Mouse (Mus musculus) ovary, adult 18-20 months (tissue): ENCODE data around the gene Abcc9.

Experiments used
- DNase-seq: peaks from one replicate; pipeline ENCODE4 v3.0.0; 2022; ENCODE audit warnings: low spot score, mixed read lengths

The Abcc9 gene

DNA sequence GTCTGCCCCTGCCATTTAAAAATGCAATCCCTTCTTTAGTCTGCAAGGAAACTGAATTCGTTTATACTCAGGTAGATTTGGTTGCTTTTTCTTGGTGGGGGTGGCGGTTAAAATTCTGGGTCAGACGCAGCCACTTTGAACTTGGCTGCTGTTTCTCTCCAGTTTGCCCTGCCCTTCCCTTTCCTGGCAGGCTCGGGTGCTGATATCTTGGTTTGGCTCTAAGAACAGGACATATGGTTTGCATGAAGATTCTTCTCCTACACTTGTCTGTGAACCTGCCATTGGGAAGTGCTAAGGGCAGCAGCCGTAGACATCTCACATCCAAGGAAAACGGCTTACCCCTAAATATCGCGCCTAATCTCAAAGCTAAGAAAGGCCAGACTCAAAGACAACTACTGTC is 89.7 kb downstream of the Abcc9 start:
- DNase-seq = no peak

DNA sequence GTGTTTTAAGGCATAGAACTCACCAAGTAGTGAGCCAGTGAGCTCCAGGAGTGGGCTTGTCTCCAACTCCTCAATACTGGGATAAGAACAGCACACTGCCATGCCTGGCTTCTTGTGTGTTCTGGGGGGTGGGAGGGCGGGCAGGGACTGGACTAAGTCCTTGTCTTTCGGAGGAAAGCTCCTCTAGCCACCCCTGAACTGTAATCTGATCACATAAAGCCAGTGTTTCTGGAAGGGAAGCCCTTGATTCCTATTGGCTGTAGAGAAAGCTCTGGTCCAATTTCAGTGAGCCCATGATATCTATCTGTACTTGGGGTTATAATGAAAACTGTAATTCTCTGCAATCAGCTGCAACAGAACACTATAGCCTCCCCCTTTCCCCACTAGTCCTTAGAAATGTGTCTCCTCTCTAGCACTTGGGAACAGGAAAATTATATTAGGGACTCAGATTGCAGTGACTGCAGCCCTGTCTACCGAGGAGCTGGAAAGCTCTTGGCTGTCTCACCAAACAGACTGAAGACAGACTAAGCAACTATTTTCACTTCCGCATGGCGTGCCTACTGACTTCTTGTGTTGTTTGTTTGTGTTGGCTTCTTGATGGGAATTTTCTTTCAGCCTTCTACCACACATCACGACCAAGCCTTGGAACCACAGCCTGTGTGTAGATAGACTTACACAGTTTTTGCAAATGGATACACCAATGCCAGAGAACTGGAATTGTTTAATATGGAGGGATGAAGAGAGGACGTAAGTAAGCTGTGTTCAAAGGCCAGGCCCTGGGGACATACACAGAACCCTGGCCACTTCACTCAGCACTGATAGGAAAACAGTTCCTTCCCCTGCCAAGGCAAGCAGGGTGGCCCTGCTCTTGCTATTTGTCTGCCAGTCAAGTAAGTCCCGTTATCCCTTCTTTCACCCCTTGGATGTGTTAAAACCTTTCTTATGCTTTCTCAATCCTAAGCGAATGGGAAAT is 92.4 kb downstream of the Abcc9 start:
- DNase-seq = no peak

DNA sequence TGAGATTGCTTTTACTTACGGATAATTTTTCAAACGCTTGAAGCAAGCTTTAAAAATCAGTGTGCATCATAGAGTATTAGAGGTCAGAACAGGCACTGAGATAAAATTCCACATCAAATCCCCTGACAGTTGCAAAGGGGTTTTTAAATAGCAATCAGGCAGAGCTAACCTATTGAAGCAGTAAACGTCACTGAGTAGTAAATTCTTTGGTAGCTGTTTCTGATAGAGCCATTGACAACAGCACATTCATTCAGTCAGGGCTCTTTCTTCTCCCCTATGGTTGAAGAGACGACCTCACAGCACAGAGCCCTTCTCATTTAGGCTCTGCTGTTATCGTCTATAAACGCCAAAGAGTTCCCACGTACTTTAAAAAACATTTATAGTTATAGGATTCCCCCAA is 95.0 kb downstream of the Abcc9 start:
- no peak for DNase-seq

DNA sequence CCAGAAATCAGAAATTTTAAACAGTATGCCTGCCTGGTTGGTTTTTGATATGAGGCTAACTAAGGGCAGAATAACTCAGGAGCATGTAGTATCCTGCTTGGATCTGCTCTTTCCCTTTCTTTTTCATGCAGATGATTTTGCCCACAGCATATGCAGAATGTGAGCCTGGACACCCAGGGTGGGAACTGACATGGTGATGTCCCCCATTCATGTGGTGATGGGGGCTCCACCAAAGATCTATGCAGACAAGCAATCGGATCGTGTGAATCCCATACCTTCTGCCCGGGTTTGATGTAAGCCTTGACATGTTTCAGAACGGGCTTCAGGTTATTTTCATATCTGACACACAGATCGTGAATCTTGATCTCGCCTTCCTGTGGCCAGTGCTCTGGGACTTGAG is 99.3 kb downstream of the Abcc9 start:
- no peak for DNase-seq

DNA sequence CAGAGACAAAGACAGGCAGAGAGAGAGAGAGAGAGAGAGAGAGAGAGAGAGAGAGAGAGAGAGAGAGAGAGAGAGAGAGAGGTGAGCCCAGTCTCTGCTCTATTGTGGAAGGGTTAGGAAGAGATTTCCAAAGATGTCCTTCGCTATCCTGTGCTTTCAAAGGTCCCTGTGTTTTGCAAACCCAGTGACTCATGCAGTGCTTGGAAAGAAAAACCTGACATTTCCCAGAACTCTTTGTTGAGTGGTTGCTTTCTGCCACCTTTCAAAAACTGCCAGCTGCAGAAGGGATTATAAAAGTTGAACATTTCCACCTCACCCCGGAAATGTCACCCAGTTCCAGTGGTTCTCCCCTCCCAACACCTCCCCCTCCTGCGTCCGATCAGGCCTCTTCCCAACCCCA is 123.3 kb downstream of the Abcc9 start:
- DNase-seq = no peak

DNA sequence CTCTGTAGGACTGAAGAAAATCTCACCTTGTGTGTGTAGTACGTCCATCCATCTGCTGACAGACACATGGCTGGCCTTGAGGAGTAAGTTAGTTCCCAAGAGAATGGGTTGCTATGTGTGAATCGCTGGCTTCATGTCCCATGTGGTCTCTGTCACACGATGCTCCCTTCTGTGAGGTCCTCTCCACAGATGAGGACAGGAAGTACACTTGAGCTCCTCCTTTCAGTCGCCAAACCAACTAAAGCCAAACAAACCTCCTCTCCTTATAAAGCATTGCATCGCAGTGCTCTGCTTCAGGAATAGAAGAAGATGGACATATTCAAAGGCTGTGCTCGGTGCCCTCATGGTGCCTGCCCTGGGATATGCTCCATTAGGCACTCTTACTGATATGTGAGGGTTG is 124.3 kb downstream of the Abcc9 start:
- no peak for DNase-seq

DNA sequence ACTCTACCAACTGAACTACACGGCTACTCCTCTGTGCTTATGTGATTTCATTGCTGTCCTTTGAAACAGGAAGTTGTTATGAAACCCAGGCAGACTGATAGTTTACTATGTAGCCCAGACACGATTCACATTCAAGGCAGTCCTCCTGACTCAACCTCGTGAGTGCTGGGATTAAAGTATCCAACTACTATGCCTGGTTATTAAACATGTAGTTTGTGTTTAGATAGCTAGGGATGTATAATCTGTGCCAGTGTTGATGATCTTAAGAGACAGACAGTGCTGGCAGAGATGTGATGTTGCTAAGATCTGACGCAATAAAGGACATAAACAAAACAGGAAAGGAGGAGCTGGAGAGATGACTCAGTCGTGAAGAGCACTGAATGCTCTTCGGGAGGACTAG is 129.2 kb downstream of the Abcc9 start:
- no peak for DNase-seq

DNA sequence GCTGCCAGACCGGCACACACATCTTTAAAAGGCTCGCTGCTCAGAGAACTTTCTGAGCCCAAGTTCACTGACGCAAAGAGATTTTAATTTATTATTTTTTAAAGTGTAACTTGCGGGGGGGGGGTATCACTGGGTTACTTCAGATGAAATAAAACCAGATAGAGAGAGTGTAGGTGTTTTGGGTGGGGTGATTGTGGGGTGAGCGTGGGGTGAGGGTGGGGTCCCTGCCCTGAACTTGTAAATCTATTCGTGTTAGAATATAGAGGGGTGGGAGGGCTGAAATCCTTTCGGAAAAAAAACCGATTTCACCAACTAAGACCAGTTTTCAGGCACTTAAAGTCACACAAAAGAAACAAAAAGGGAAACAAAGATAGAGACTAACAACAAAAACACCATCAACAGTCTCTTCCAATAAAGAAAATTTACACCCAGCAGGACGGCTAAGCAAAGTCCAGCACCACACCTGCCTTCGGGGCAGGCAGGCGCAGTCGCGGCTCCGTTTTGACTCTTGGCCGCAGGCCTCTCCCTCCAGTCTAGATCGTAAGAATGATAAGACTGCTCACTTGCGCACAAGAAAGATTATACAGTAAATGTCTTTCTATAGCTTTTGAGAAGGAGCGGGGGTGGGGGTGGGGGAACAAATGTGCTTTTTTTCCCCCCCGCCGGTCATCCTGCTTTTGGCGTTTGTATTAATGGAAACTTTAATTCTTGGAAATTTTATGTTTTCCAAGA is 130.3 kb downstream of the Abcc9 start:
- DNase-seq = no peak

DNA sequence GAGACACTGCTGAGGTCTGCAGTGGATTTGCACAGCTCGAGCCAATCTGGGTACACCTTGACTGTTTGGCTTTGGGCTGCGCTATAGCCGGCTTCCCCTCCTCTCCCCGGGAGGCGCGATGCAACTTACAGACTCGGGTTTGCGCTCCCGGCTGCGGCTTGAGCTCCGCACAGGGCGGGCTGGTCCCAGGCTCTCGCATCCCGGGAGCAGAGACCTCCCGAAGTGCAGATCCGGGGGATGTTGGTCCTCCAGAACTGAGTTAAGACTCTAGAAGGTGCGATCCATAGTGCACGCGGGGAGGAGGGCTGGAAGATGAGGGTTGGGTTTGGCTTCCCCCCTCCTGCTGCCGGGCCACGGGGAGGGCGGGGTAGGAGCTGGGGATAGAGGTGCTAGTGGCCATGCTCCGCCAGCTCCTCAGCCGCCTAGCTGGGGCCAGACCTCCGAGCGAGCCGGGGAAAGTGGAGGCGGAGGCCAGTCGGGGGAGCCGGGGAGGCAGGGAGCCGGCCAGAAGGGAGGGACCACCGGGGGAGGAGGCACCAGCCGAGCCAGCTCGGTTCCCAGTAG is 131.0 kb downstream of the Abcc9 start, which contains the start of gene Kcnj8:
Kcnj8 (minus strand) TSS at position 560 of the 564 bp plus-strand sequence.
- DNase-seq = peak; percentile 74

DNA sequence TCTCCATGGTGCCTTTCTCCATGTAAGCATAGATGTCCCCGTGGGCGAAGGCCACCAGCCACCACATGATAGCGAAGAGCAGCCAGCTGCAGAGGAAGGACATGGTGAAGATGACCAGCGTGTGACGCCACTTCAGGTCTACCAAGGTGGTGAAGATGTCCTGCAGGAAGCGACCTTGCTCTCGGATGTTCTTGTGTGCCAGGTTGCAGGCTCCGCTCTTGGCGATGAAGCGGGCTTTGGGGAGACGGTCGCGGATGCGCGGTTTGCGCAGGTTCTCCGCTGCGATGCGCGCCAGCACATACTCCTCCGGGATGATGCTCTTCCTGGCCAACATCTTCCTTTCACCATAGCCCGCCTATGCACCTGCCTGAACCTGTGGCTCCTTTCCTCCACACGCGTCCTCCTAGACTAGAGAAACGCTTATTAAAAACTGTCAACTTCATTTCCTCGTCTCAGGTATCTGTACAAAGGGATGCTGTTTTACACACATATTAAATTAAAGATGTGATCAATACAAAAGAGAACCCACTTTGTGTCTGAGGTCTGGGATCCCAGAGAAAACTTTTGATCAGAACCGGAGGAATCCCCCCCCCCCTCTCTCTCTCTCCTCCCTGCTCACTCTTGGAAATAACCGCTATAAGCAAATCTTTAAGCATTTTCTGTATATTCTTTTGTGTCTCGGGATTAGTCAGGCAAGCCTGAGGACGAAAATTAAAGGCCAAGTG is 131.9 kb downstream of the Abcc9 start:
- DNase-seq = no peak

DNA sequence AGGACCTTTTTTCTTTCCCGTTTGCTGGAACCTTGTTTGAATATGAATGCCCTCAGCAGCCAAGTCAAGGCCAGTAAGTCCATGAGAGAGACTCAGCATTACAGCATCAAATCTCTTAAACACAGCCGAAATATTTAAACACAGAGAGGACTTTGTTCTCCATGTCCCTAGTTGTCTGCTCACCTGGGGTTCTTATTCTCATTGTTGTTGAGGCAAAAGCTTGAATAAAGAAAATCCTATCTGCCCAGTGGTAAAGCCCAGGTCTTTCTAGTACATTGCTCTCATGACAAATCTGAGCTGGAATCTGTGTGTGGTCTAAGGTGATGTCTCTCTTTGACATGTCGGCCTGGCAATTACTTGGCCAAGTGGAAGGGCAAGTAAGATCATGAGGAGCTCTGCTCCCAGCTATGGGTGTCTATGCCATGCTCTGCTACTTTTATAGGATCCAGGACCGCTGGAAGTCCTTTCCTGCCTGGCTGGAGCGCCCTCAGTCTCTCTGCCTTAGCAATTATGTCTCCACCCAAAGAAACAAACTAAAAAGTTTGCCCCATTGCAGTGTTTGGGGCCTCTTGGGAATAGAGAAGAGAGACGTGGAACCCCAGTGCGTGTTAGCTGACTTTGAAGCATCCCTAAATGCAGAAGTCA is 133.3 kb downstream of the Abcc9 start:
- no peak for DNase-seq

DNA sequence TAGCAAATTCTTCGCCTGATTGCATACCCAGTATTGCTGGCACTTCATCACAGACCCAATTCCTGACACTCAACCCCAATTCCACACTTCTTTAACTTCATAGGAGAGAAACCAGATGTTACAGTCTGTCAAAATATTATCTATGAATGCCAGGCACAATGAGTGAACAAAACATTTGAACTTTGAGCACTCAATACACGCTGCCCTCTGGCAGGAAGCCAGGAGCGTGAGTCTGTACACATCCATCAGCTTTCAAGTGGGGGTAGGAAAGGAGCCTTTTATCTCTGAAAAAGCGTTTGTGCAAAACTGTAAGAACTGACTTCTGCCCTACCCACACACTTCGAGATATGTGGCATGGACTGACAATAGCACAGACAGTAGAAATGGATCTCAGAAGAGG is 134.7 kb downstream of the Abcc9 start:
- DNase-seq = peak; percentile 12

DNA sequence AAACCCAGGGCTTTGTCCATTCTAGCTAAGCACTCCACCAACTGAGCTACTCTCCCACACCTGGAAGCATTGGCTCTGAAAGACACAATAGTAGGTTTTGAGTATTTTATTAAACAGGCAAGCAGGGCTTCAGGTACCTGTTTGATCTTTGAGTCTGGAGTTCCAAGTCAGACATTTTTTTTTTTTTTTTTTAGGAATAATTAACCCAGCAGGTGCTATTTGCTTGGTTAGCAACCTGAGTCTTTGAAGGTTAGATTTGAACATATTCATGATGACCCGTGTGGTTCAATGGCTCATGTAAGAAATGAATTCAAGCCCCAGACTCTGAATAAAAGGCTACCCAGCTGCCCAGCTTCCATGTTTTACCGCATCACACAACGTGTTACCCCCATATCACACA is 137.4 kb downstream of the Abcc9 start:
- no peak for DNase-seq

DNA sequence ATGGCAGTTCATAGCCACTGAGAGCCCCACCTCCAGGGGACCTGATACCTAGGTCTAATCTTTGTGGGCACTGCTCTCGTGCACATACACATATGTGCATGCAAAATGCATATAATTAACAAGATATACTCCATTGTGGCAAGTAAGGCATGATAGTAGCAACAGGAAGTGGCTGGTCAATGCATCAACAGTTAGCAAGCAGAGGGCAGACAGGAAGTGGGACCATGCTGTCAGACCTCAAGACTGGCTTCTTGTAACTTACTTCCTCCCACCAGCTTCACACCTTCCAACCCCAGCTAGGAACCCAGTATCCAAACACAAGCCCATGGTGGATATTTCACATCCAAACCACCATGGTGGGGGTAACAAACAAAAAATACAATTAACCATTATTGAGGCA is 141.0 kb downstream of the Abcc9 start:
- no peak for DNase-seq

DNA sequence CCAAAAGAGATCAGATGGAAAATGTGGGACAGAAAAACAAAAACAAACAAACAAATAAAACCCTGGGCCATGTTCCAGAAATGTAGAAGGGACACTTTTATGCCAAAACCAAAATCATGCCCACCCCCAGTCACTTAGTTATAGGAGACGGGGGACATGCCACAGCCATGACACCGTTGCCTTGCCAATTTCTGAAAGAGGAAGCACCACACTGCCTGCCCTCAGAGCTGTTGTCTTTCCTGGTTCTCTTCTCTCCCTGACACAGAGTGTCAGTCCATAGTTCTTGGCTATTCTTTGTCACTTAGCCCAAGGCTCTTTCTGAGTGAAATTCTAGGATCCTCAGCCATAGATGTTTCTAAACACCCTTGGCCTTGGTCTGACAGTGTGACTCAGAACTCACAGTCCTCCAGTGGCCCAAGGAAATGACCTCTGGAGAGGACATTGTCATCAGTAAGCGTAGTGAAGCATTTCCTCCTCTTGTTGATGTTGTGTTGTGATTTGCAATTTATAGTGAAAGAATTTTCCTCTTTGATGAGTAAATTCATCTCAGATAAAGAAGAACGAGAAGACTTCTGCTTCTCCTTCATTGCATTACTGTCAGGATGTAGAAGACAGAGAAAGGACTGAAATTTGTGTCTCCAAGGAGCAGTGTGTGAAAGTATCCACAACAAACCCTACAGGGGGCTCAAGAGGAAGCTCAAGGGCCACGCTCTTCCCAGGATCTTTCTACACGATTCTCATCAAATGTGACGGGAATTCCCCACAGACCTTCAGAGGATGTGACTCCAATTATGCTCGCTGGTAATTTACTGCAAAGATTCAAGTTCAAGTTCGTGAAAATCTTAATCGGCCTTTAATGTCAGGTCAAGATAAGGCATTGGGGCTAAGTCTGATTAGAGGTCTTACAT is 143.1 kb downstream of the Abcc9 start:
- DNase-seq = no peak

DNA sequence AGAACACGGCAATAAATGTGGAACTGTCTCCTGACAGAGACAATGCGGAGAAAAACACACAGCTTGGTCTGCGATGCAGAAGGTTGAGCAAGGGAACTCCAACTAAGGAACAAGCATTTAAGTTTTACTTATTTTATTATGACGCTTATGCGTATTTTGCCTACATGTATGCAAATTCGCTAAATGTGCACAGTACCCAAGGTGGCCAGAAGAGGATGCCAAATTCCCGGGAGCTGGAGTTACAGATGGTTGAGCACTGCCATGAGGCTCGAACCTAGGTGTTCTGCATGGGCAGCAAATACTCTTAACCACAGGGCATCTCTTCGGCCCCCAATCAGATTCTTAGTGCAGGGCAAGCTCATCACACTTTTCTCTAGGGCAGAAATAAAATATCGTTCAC is 144.0 kb downstream of the Abcc9 start:
- no peak for DNase-seq

DNA sequence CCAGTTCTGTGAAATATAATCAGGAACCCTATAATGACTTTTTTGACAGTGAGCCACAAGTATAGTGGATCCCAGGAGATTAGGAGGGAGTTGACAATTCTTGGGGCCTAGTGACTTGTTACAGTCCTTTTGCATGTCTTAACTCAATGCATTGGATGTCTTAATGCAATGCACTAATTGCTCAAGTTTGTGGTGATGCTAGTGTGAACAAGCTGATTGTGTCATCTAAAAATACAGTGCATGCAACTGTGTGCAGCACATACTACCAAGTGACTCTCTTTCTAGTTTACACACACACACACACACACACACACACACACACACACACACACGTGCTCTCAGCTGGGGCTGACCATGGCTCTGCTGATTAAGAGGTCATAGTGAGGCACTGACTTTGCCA is 146.1 kb downstream of the Abcc9 start:
- no peak for DNase-seq

DNA sequence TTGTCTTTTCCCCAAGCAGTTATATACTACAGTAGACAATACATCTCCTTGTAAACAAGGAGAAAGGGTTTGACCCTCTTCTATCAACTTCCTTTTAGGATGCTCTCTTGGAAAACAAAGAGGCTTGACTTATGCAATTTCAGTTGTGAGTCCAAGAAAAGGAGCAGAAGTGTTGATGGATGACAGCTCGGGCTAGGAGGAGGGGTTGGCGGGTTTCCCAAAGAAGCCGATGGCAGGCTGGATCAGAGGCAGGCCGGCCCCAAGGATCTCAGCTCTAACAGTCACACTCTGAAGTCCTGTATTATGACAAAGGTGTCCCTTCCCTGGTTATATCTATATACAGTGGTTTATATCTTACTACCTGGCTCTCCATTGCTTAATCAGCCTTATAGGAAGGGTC is 150.6 kb downstream of the Abcc9 start:
- no peak for DNase-seq

DNA sequence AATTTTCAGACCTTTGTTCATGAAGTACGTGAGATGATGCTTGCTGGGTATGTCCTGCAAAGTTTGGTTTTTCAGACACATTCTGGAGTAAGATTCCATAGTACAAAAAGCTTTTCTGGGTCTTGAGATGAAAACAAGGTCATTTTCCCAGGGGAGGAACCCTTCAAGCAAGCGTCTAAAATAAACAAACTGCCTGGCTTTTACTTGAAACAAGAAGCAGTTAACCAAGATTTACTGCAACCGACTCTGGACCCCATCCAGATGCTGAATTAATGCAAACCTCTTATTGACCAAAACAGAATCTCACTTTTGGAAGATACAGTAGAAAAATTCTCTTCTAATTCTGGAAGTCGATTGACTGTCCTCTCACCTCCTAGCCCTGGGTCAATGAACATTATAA is 151.2 kb downstream of the Abcc9 start:
- DNase-seq = no peak

DNA sequence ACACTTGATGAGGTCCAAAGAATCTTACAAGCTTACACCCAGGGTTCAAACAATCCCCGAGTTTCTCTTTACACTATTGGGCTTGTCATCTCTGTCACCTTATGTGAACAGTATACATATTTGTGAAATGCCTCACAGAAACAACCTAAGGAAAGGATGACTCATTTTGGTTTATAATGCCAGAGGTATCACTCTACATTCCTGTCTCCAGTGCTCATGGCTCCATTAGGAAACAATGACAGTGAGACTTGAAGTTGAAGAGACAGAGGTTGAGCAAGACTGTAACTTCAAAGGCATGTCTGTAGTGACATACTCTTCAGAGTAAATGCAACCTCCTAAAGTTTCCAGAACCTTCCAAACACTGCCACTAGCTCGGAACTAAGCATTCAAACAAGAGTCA is 153.7 kb downstream of the Abcc9 start:
- no peak for DNase-seq

DNA sequence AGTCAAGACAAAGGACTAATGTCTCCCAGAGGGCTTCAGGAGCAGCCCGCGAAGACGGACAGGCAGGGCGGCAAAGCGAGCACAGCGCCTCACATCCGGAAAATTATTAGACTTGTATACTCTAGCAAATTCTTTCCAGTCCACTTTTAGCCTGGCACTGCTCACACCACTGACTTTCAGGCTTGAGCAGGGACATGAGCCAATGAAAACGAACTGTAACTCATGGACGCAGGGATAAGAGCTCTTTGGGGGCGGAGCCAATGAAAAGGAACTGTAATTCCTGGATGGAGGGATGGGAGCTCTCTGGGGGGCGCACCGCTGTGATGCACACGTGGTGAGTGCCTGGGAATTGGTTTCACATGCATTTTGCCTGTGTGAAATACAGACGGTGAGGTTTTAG is 157.0 kb downstream of the Abcc9 start:
- no peak for DNase-seq
